Mouse (Mus musculus) lung, embryonic 15.5 days (tissue): ENCODE results near the gene Plagl1. TPM values are rescaled to one million over a fixed set of nuclear protein-coding genes. Genes with fewer than 3 reads are reported as not detected.

ENCODE experiments used
- ATAC-seq: fragments of 200-750 bp; cut with Nextera tagmentation; 2 replicates; pipeline ENCODE4 v1.8.0; 2017; ENCODE audit warnings: moderate number of reproducible peaks, borderline replicate concordance; ENCODE audit not compliant: low FRiP score, low TSS enrichment; ENCODE audit errors: extremely low read depth
- H3K27ac ChIP-seq: fragments of 300-500 bp; sonication (generic); 2 replicates; pipeline ENCODE4 v1.5.1; 2015; ENCODE audit warnings: moderate library complexity, mild to moderate bottlenecking, inconsistent platforms
- H3K27me3 ChIP-seq: fragments of 300-500 bp; sonication (generic); 2 replicates; pipeline ENCODE4 v1.6.1; 2015; ENCODE audit warnings: inconsistent platforms
- H3K36me3 ChIP-seq: fragments of 300-500 bp; sonication (generic); 2 replicates; pipeline ENCODE4 v1.6.1; 2015; ENCODE audit warnings: inconsistent platforms
- H3K4me1 ChIP-seq: fragments of 300-500 bp; sonication (generic); 2 replicates; pipeline ENCODE4 v1.6.1; 2015; ENCODE audit warnings: inconsistent platforms
- H3K4me2 ChIP-seq: fragments of 300-500 bp; sonication (generic); 2 replicates; pipeline ENCODE4 v1.6.1; 2015; ENCODE audit warnings: inconsistent platforms, mild to moderate bottlenecking, moderate library complexity
- H3K4me3 ChIP-seq: fragments of 300-500 bp; sonication (generic); 2 replicates; pipeline ENCODE4 v1.5.1; 2015; ENCODE audit warnings: mild to moderate bottlenecking, inconsistent platforms
- H3K9ac ChIP-seq: fragments of 300-500 bp; sonication (generic); 2 replicates; pipeline ENCODE4 v1.6.1; 2015; ENCODE audit warnings: inconsistent platforms
- H3K9me3 ChIP-seq: fragments of 300-500 bp; sonication (generic); 2 replicates; pipeline ENCODE4 v1.6.1; 2016; ENCODE audit warnings: inconsistent platforms
- WGBS: fragments of 180-500 bp; shearing (Covaris S2); methylation state at CpG from one replicate; pipeline ENCODE4 v1.1.7; 2015; 5-methylcytosine and 5-hydroxymethylcytosine counted together
- polyA plus RNA-seq: library from polyadenylated mRNA; unstranded; fragments of >200 nt; fragmentation: Nextera tagmentation; extraction: Ambion mirVana; gene quantifications from 2 replicates; pipeline ENCODE4 v1.2.1, GENCODE M21; 2015

Gene Plagl1
- polyA plus RNA-seq, 1 experiment from 2014 or later, result 134 TPM

DNA sequence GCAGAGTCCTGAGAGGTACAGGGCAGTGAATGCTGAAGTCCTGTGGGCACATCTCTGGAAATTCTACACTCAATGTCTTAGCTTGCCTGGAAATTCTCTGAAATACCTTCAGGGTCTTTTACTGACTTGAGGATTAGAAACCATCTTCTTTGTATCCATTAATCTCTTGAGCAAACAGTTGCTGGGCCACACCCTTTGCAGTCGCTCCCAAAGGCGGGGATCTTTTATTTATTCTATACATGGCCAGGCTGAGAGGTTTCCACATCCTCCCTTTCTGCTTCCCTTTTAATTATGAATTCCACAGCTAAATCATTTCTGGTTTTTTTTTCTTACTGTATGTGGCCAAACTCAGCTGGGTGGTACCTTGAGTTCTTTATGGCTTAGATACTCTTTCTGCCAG lies 80.1 kb downstream of the Plagl1 start:
- no peak overlapping the region for H3K9ac ChIP-seq
- H3K27ac ChIP-seq, result no peak overlapping the region
- H3K4me3 ChIP-seq, result no peak overlapping the region
- ATAC-seq, result no peak
- WGBS, result 50% methylated on average over 2 of the region's 2 CpGs
- no peaks in the 10 kb centered on the region for H3K36me3 ChIP-seq
- H3K27me3 ChIP-seq, result no peaks in the 10 kb centered on the region
- H3K4me2 ChIP-seq, result no peak overlapping the region
- H3K9me3 ChIP-seq, result no peaks in the 10 kb centered on the region
- H3K4me1 ChIP-seq, result no peaks in the 10 kb centered on the region

GRCm38 (mm10) chr10:13150435-13150834 lies 90.1 kb downstream of the Plagl1 start:
- H3K9ac ChIP-seq, result no peak overlapping the region
- H3K4me3 ChIP-seq, result no peak overlapping the region
- WGBS, result 76% methylated on average over 3 of the region's 3 CpGs
- H3K4me1 ChIP-seq, result peaks cover 8% of the 10 kb centered on the region; the same call in 1 of the 2 replicates
- ATAC-seq, result no peak
- no peak overlapping the region for H3K27ac ChIP-seq
- H3K4me2 ChIP-seq, result no peak overlapping the region
- no peaks in the 10 kb centered on the region for H3K36me3 ChIP-seq
- no peaks in the 10 kb centered on the region for H3K9me3 ChIP-seq
- H3K27me3 ChIP-seq, result no peaks in the 10 kb centered on the region

GRCm38 (mm10) chr10:13151353-13151752 lies 91.0 kb downstream of the Plagl1 start:
- whole genome bisulfite sequencing, result 46% methylated on average over 5 of the region's 5 CpGs
- peak overlapping the region; percentile 16; the same call in 1 of the 2 replicates for H3K27ac ChIP-seq

DNA sequence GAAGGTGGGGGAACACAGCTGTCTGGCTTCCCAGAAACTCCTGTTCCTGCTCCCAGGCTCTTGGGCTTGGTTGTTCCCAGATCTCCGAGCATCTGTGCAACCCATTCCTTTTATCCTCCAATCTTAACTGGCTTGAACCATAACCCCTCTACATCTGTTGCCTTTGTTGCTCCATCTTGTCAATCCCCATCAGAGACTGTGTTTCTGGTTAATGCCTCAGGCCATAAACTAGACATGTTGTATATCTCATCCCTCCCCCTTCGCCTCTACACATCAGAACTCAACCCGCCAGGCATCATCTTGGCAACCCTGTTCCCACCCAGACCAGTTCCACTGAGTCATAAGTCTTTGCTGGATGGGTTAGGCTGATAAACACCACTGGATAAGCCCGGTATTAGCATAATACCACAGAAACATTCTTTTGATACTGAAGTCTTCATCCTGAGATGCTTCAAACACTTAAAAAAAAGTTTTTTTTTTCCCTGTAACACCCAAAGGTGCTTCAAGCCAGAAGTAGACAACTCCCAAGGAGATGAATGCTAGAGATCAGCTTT lies 92.6 kb downstream of the Plagl1 start:
- 88% methylated on average over 4 of the region's 4 CpGs for WGBS

More at GRCm38 (mm10) chr10:13151353-13151752, 91.0 kb downstream of the Plagl1 start:
- no peaks in the 10 kb centered on the region for H3K27me3 ChIP-seq
- no peaks in the 10 kb centered on the region for H3K9me3 ChIP-seq
- peaks cover 8% of the 10 kb centered on the region; the same call in 1 of the 2 replicates for H3K4me1 ChIP-seq
- H3K9ac ChIP-seq, result no peak overlapping the region
- no peak overlapping the region for H3K4me2 ChIP-seq
- H3K36me3 ChIP-seq, result no peaks in the 10 kb centered on the region
- H3K4me3 ChIP-seq, result no peak overlapping the region
- ATAC-seq, result peak; percentile 72; the same call in 1 of the 2 replicates

GRCm38 (mm10) chr10:13155377-13155776 lies 95.1 kb downstream of the Plagl1 start:
- no peak for ATAC-seq
- Histone ChIP-seq H3K9me3 (no peaks in the 10 kb centered on the region), H3K4me3 (no peak overlapping the region), H3K27me3 (no peaks in the 10 kb centered on the region), H3K4me1 (peaks cover 8% of the 10 kb centered on the region; the same call in 1 of the 2 replicates), H3K27ac (no peak overlapping the region), H3K4me2 (no peak overlapping the region), H3K9ac (no peak overlapping the region), H3K36me3 (no peaks in the 10 kb centered on the region)
- WGBS, result 86% methylated on average over 5 of the region's 5 CpGs

More for the DNA sequence above, 92.6 kb downstream of the Plagl1 start:
- H3K4me2 ChIP-seq, result no peak overlapping the region
- H3K4me1 ChIP-seq, result peaks cover 8% of the 10 kb centered on the region; the same call in 1 of the 2 replicates
- ATAC-seq, result no peak
- H3K27ac ChIP-seq, result no peak overlapping the region
- no peak overlapping the region for H3K9ac ChIP-seq
- H3K9me3 ChIP-seq, result no peaks in the 10 kb centered on the region
- no peaks in the 10 kb centered on the region for H3K27me3 ChIP-seq
- H3K4me3 ChIP-seq, result no peak overlapping the region
- H3K36me3 ChIP-seq, result no peaks in the 10 kb centered on the region

GRCm38 (mm10) chr10:13160913-13161312 lies 100.6 kb downstream of the Plagl1 start:
- Histone ChIP-seq H3K36me3 (no peaks in the 10 kb centered on the region), H3K4me2 (no peak overlapping the region), H3K9ac (no peak overlapping the region), H3K4me3 (no peak overlapping the region), H3K4me1 (no peaks in the 10 kb centered on the region), H3K27me3 (no peaks in the 10 kb centered on the region), H3K27ac (no peak overlapping the region), H3K9me3 (no peaks in the 10 kb centered on the region)
- 89% methylated on average over 4 of the region's 4 CpGs for WGBS
- no peak for ATAC-seq

GRCm38 (mm10) chr10:13162031-13162430 lies 101.7 kb downstream of the Plagl1 start:
- ATAC-seq, result no peak
- WGBS, result 69% methylated on average over 4 of the region's 4 CpGs
- Histone ChIP-seq H3K27me3 (no peaks in the 10 kb centered on the region), H3K9ac (no peak overlapping the region), H3K9me3 (no peaks in the 10 kb centered on the region), H3K36me3 (no peaks in the 10 kb centered on the region), H3K27ac (no peak overlapping the region), H3K4me2 (no peak overlapping the region), H3K4me1 (no peaks in the 10 kb centered on the region), H3K4me3 (no peak overlapping the region)

DNA sequence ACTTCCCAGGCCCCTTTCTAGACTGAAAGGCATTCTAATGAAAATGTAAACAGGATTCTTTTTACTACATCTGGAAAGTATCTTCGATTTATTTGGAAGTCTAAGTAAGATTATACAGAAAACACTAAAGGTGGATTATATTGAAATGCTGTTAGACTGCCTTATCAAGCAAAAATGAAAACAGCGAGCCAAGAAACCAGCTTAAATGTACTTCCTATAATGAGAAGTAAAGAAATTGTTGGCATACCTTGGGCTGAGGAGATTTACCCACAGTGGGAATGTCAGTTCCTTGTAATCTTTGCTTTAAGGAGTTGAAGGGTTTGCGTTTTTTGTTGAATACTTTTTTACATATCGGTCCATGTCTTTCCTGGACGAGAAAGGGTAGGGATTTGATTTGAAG lies 108.2 kb downstream of the Plagl1 start:
- H3K27me3 ChIP-seq, result no peaks in the 10 kb centered on the region
- no peaks in the 10 kb centered on the region for H3K9me3 ChIP-seq
- 55% methylated on average over 5 of the region's 5 CpGs for WGBS
- H3K4me1 ChIP-seq, result peaks cover 34% of the 10 kb centered on the region
- ATAC-seq, result no peak
- H3K4me3 ChIP-seq, result no peak overlapping the region
- H3K36me3 ChIP-seq, result no peaks in the 10 kb centered on the region
- no peak overlapping the region for H3K9ac ChIP-seq
- no peak overlapping the region for H3K4me2 ChIP-seq
- 0 out of 2 replicates have a peak overlapping the region, but pooled peaks have one; percentile 5 for H3K27ac ChIP-seq

DNA sequence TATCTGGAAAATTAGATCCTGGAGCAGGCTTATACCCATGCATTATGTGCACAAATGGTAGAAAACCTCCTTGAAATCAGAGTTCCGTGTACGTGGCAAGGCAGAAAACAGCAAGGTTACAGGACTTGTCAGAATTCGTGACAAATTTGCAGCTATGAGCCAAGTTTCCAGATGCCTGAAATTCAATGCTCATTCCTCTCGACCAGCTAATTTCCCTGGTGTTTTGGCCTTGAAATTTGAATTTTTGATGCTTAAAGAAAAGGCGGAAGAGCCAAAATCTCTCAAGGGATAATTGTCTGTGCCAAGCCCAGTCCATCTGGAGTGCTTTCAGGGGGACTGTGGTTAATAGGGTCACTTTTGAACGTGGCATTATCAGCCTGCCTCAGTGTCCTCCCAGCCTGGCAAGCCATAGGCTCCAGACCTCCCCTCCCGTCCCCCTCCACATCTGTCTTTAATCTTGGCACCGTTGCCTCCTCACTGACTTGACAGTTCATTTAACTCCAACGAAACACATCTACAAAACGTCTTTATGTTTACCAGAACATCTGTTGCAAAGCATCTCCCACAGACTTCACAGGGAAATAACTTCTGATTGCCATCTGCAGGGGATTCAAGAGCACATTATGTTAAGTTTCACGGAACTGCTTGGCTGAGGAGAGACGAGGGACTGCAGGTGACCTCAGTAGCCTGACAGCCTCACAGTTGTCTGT lies 110.6 kb downstream of the Plagl1 start:
- peak overlapping the region; percentile 73 for H3K27ac ChIP-seq
- peak; percentile 91 for ATAC-seq

DNA sequence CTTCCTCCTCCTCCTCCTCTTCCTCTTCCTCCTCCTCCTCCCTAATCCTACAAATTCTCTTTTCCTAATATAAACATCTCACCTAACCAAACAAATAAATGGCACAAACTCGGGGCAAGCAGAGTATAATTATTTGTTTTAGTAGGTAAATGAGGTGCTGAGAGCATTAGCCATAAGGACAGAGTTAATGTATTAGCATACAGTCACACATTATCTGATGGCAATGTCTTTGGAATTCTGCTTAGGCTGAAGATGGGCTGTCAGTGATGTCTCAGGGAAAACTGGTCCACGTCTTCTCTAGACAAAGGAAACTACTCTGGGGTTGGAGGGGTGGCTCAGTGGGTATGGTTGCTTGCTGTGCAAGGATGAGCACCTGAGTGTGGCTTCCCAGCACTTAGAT lies 111.2 kb downstream of the Plagl1 start:
- Histone ChIP-seq H3K9ac (no peak overlapping the region), H3K4me1 (peaks cover 34% of the 10 kb centered on the region), H3K4me3 (no peak overlapping the region), H3K36me3 (peaks cover 6% of the 10 kb centered on the region), H3K9me3 (no peaks in the 10 kb centered on the region), H3K27ac (peak overlapping the region; percentile 73), H3K27me3 (no peaks in the 10 kb centered on the region), H3K4me2 (peak overlapping the region; percentile 10; the same call in 1 of the 2 replicates)
- ATAC-seq, result peak; percentile 73; the same call in 1 of the 2 replicates
- WGBS, result 16% methylated on average over 2 of the region's 2 CpGs

More for the DNA sequence above, 110.6 kb downstream of the Plagl1 start:
- peak overlapping the region; percentile 9; the same call in 1 of the 2 replicates for H3K4me2 ChIP-seq
- no peak overlapping the region for H3K4me3 ChIP-seq
- H3K9ac ChIP-seq, result no peak overlapping the region
- no peaks in the 10 kb centered on the region for H3K9me3 ChIP-seq
- H3K27me3 ChIP-seq, result no peaks in the 10 kb centered on the region
- H3K4me1 ChIP-seq, result peaks cover 34% of the 10 kb centered on the region
- peaks cover under 1% of the 10 kb centered on the region; the same call in 1 of the 2 replicates for H3K36me3 ChIP-seq
- 31% methylated on average over 12 of the region's 12 CpGs for WGBS

DNA sequence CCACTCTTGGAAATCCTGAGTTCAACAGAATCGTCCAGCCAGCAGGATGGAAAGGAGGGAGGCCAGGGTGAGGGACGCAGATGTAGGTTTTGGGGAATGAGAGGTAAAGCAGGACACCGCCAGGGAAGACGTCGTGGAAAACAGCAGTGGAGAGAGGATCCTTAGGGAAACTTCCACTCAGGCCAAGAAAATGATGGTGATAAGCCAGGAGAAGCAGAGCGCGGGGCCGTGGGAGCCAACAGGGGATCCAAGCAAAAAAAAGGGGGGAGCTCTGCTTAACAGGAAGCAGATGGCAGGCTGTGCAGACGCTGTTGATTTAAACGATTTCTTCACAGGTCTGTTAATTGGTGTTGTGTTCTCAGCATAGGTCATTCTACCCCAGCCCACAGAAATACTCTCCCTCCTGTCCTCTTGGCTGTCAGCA lies 112.5 kb downstream of the Plagl1 start:
- Histone ChIP-seq H3K27ac (peak overlapping the region; percentile 49; the same call in 1 of the 2 replicates), H3K4me1 (peaks cover 34% of the 10 kb centered on the region), H3K4me2 (no peak overlapping the region), H3K4me3 (no peak overlapping the region), H3K36me3 (peaks cover 13% of the 10 kb centered on the region), H3K27me3 (no peaks in the 10 kb centered on the region), H3K9me3 (no peaks in the 10 kb centered on the region), H3K9ac (no peak overlapping the region)
- ATAC-seq, result no peak
- WGBS, result 31% methylated on average over 10 of the region's 10 CpGs

- peaks cover 42% of the 10 kb centered on the region for H3K36me3 ChIP-seq
- no peak overlapping the region for H3K4me2 ChIP-seq
- no peaks in the 10 kb centered on the region for H3K9me3 ChIP-seq
- no peak overlapping the region for H3K4me3 ChIP-seq
- H3K27ac ChIP-seq, result no peak overlapping the region
- H3K4me1 ChIP-seq, result peaks cover 19% of the 10 kb centered on the region
- WGBS, result 73% methylated on average over 7 of the region's 7 CpGs
- H3K9ac ChIP-seq, result no peak overlapping the region
- no peak for ATAC-seq
- no peaks in the 10 kb centered on the region for H3K27me3 ChIP-seq
Measured at GRCm38 (mm10) chr10:13175866-13176265, 115.6 kb downstream of the Plagl1 start.
